Mouse (Mus musculus) lung, embryonic 16.5 days (tissue): ENCODE measurements around the gene Dnase1l1. TPM values are rescaled to one million over a fixed set of nuclear protein-coding genes. Genes with fewer than 3 reads are reported as not detected.

Source experiments
- ATAC-seq: fragments of 200-750 bp; cut with Nextera tagmentation; 2 replicates; pipeline ENCODE4 v1.8.0; 2017; ENCODE audit warnings: low read depth, mild to moderate bottlenecking, moderate library complexity
- H3K27ac ChIP-seq: fragments of 300-500 bp; sonication (generic); 2 replicates; pipeline ENCODE4 v1.5.1; 2014; ENCODE audit warnings: mild to moderate bottlenecking, control low read depth, low read length
- H3K27me3 ChIP-seq: fragments of 300-500 bp; sonication (generic); 2 replicates; pipeline ENCODE4 v1.6.1; 2014; ENCODE audit warnings: low read depth, low read length, mixed read lengths; ENCODE audit not compliant: control insufficient read depth, insufficient read depth
- H3K36me3 ChIP-seq: fragments of 300-500 bp; sonication (generic); 2 replicates; pipeline ENCODE4 v1.6.1; 2014; ENCODE audit warnings: low read length; ENCODE audit not compliant: control insufficient read depth, insufficient read depth
- H3K4me1 ChIP-seq: fragments of 300-500 bp; sonication (generic); replicated peaks from 2 replicates; pipeline ENCODE4 v1.6.1; 2014; ENCODE audit warnings: low read length, mixed read lengths; ENCODE audit not compliant: control insufficient read depth, insufficient read depth
- H3K4me2 ChIP-seq: fragments of 300-500 bp; sonication (generic); 2 replicates; pipeline ENCODE4 v1.6.1; 2014; ENCODE audit warnings: low read depth, low read length, control low read depth
- H3K4me3 ChIP-seq: fragments of 300-500 bp; sonication (generic); 2 replicates; pipeline ENCODE4 v1.5.1; 2014; ENCODE audit warnings: mild to moderate bottlenecking, low read length, control low read depth
- H3K9ac ChIP-seq: fragments of 300-500 bp; sonication (generic); 2 replicates; pipeline ENCODE4 v1.6.1; 2014; ENCODE audit warnings: low read length, control low read depth
- H3K9me3 ChIP-seq: fragments of 300-500 bp; sonication (generic); 2 replicates; pipeline ENCODE4 v1.6.1; 2016; ENCODE audit warnings: low read length; ENCODE audit not compliant: control insufficient read depth
- WGBS: fragments of 180-500 bp; shearing (Covaris S2); extraction: QIAGEN DNeasy Blood & Tissue Kit; methylation state at CpG from one replicate; pipeline ENCODE4 v1.1.7; 2014; 5-methylcytosine and 5-hydroxymethylcytosine counted together
- polyA plus RNA-seq: library from polyadenylated mRNA; unstranded; fragments of >200 nt; fragmentation: Nextera tagmentation; extraction: Ambion mirVana; gene quantifications from 2 replicates; pipeline ENCODE4 v1.2.1, GENCODE M21; 2015

Dnase1l1 gene
- polyA plus RNA-seq, 1 experiment from 2014 or later: 17.4 TPM

DNA sequence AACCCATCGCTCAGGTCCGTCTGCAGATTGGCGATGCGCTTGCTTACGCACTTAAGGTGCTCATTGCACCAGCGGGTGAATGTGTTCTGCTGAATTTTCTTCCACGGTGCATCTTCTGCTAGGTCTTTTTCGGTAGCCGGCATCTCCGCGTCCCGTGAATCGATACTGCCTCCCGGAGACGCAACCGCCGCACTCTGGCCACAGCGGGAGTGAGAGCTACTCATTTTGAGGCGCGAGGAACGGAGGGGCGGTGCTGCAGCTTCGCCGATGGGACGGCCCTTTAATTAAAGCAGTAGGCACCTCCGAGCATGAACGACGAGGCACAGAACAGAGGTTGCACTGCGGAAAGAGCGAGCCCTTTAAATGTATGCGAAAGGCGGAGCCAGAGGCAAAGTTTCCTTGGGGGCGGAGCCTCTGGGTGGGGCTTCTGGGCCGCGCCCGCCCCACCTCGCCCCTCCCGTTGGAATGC lies 35.9 kb downstream of the Dnase1l1 start:
- Histone ChIP-seq H3K9me3 (no peaks in the 10 kb centered on the region), H3K4me1 (no peaks in the 10 kb centered on the region; the same call in 1 of the 2 replicates), H3K4me3 (peak overlapping the region; percentile 68), H3K27me3 (no peaks in the 10 kb centered on the region), H3K4me2 (peak overlapping the region; percentile 57), H3K36me3 (peaks cover 17% of the 10 kb centered on the region), H3K27ac (peak overlapping the region; percentile 96), H3K9ac (peak overlapping the region; percentile 78)
- ATAC-seq: peak; percentile 86
- 16% methylated on average over 38 of the region's 38 CpGs for WGBS

- peak overlapping the region; percentile 78 for H3K9ac ChIP-seq
- peak; percentile 49 for ATAC-seq
- H3K9me3 ChIP-seq: no peaks in the 10 kb centered on the region
- H3K4me1 ChIP-seq: no peaks in the 10 kb centered on the region; the same call in 1 of the 2 replicates
- H3K27ac ChIP-seq: peak overlapping the region; percentile 86
- H3K4me3 ChIP-seq: peak overlapping the region; percentile 68
- H3K4me2 ChIP-seq: peak overlapping the region; percentile 57
- H3K36me3 ChIP-seq: peaks cover 22% of the 10 kb centered on the region
- 13% methylated on average over 21 of the region's 21 CpGs for WGBS
- H3K27me3 ChIP-seq: no peaks in the 10 kb centered on the region
Observed at GRCm38 (mm10) chrX:74245687-74246086, 36.5 kb downstream of the Dnase1l1 start.

DNA sequence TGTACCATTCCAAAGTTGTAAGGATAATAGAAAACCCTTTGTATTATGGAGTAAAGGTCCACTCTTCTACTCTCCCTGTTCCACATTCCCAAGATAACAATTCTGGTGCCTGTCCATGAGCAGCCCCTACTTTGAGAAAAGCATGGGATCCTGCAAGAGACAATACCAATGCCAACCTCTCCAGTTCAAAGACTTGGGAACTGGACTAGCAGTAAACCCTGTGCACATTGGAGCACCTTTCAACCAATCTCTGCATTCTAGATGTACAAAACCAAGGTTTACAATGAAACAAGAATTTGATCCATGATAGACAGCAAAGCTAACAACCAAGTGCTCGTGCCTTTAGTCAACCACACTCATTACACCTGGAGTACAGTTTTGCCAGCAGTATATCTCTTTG lies 37.0 kb downstream of the Dnase1l1 start:
- Histone ChIP-seq H3K36me3 (peaks cover 28% of the 10 kb centered on the region), H3K9me3 (no peaks in the 10 kb centered on the region)

DNA sequence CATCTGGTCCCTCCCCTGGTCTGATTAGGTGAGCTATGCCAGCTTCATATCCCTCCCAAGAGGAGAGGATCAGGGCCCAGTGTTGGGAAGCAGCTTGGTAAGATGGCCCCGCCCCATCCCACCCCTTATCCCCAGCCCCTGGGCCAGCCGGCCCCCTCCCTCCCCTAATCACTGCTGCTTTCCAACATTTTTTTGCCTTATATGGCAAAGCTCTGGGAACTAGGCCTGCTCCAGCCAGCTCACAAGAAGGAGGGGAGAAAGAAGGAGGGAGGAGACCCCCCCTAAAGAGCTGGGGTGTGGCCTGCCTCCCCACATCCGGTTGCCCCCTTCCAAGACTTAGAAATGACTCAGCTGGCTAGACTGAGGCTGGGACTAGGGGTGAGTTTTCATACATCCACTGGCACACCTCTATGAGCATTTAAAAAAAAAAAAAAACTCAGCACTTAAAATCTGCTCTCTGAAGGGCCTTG lies 37.5 kb downstream of the Dnase1l1 start:
- WGBS: 13% methylated on average over 3 of the region's 3 CpGs
- H3K36me3 ChIP-seq: peaks cover 32% of the 10 kb centered on the region
- H3K4me1 ChIP-seq: no peaks in the 10 kb centered on the region; the same call in 1 of the 2 replicates
- H3K4me2 ChIP-seq: peak overlapping the region; percentile 57
- ATAC-seq: peak; percentile 58
- H3K9ac ChIP-seq: peak overlapping the region; percentile 78
- peak overlapping the region; percentile 68 for H3K4me3 ChIP-seq
- no peaks in the 10 kb centered on the region for H3K27me3 ChIP-seq
- peak overlapping the region; percentile 86 for H3K27ac ChIP-seq
- H3K9me3 ChIP-seq: no peaks in the 10 kb centered on the region

More for the DNA sequence above, 37.0 kb downstream of the Dnase1l1 start:
- Histone ChIP-seq H3K27ac (peak overlapping the region; percentile 86), H3K4me3 (peak overlapping the region; percentile 68), H3K4me1 (no peaks in the 10 kb centered on the region; the same call in 1 of the 2 replicates), H3K27me3 (no peaks in the 10 kb centered on the region), H3K9ac (peak overlapping the region; percentile 78), H3K4me2 (peak overlapping the region; percentile 57)
- WGBS: 37% methylated on average over 1 of the region's 1 CpGs
- no peak for ATAC-seq

DNA sequence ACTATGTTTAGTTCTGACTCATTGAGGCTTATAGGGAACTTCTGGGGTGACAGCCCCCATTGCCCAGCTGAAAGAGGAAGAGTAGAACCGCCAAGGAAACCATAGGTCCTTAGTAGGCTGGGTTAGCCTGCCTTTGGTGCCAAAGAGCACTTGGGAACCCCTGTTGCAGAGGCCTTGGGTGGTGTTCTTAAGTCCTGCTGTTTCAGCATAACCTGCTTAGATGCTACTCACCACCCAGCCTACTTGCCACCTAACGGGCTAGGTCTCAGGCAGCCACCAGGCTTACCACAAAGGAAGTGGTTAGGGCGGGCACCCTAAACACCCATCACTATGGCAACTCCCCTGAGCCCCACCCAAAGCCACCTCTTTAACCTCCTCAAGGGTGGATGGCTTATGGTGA lies 38.3 kb downstream of the Dnase1l1 start:
- peaks cover 41% of the 10 kb centered on the region for H3K36me3 ChIP-seq
- peak overlapping the region; percentile 68 for H3K4me3 ChIP-seq
- 34% methylated on average over 3 of the region's 3 CpGs for WGBS
- no peaks in the 10 kb centered on the region for H3K9me3 ChIP-seq
- H3K4me2 ChIP-seq: peak overlapping the region; percentile 57
- no peaks in the 10 kb centered on the region; the same call in 1 of the 2 replicates for H3K4me1 ChIP-seq
- peak overlapping the region; percentile 86 for H3K27ac ChIP-seq
- H3K27me3 ChIP-seq: no peaks in the 10 kb centered on the region
- no peak for ATAC-seq
- peak overlapping the region; percentile 67 for H3K9ac ChIP-seq

DNA sequence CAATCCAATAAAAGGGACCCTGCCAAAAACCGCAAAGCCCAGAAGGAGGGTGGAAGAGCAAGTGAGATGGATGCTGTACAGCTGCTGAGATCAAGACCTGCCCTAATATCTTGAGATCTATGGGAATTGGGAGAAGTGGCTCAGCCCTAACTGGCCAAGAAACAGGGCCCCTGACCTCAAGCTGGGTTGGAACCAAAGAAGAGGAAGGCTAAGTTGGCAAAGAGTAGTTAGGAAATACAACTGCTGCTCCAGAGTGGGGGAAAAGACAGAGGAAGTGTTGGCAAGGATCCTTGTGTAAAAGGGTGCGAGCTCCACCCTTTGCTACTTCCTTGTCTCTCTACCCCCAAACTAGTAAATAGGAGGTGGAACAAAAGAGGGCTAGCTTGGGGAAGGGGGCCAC lies 38.7 kb downstream of the Dnase1l1 start:
- no peaks in the 10 kb centered on the region for H3K27me3 ChIP-seq
- WGBS: 58% methylated on average over 2 of the region's 2 CpGs
- H3K9ac ChIP-seq: peak overlapping the region; percentile 67; the same call in 1 of the 2 replicates
- H3K27ac ChIP-seq: no peak overlapping the region; the same call in 1 of the 2 replicates
- H3K9me3 ChIP-seq: no peaks in the 10 kb centered on the region
- peaks cover 42% of the 10 kb centered on the region for H3K36me3 ChIP-seq
- ATAC-seq: peak; percentile 12
- H3K4me3 ChIP-seq: peak overlapping the region; percentile 68
- peak overlapping the region; percentile 57 for H3K4me2 ChIP-seq
- no peaks in the 10 kb centered on the region; the same call in 1 of the 2 replicates for H3K4me1 ChIP-seq

- Histone ChIP-seq H3K9me3 (no peaks in the 10 kb centered on the region), H3K9ac (no peak overlapping the region), H3K36me3 (peaks cover 59% of the 10 kb centered on the region), H3K27ac (no peak overlapping the region), H3K4me1 (no peaks in the 10 kb centered on the region; the same call in 1 of the 2 replicates), H3K27me3 (no peaks in the 10 kb centered on the region), H3K4me2 (no peak overlapping the region), H3K4me3 (no peak overlapping the region)
- ATAC-seq: no peak
- 88% methylated on average over 4 of the region's 4 CpGs for WGBS
Observed at GRCm38 (mm10) chrX:74240332-74240731, 41.8 kb downstream of the Dnase1l1 start.

DNA sequence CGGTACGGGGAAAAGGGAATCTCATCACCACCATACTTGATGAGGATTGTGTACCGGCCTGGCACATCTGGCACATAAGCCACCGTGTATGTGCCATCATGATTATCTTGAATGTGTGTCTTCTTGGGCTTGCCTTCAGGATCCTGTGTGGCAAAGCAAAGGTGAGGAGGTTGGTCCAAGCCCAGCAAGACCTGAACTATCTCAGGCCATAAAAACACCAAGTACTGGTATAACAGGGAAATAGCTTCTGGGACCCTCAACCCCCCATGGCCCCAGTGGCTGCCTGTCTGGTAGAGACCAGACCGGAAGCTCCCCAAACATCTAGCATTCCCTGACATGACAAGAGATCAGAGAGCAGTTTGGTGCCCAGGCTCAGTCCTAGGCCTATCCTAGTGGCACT lies 48.9 kb downstream of the Dnase1l1 start:
- Histone ChIP-seq H3K27ac (no peak overlapping the region), H3K4me3 (no peak overlapping the region), H3K9me3 (no peaks in the 10 kb centered on the region), H3K9ac (no peak overlapping the region), H3K4me2 (no peak overlapping the region), H3K36me3 (peaks cover 69% of the 10 kb centered on the region), H3K27me3 (no peaks in the 10 kb centered on the region), H3K4me1 (no peaks in the 10 kb centered on the region)
- WGBS: 85% methylated on average over 5 of the region's 5 CpGs
- ATAC-seq: no peak

DNA sequence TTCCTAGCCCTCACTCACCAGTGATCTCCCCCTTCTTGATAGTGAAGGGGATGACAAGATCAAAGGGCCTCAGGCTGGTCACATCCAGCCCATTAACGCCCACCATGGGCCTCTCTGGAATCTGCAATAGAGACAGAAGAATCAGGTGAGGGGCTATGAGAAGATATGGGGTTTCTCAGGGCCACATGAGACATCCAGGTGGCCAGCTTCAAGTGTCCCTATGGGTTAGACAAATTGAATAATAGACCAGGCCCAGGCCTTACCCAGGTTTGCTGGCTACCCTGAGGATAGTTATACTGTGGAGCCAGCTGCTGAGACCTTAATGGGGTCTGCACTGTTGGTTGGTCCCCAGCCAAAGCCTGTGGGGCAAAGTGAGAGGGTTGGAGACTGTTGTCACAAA lies 52.1 kb downstream of the Dnase1l1 start:
- ATAC-seq: no peak

More for the DNA sequence above, 52.1 kb downstream of the Dnase1l1 start:
- peaks cover 72% of the 10 kb centered on the region for H3K36me3 ChIP-seq
- H3K4me3 ChIP-seq: no peak overlapping the region
- no peaks in the 10 kb centered on the region for H3K9me3 ChIP-seq
- 75% methylated on average over 1 of the region's 1 CpGs for WGBS
- no peak overlapping the region for H3K9ac ChIP-seq
- no peak overlapping the region for H3K4me2 ChIP-seq
- H3K27ac ChIP-seq: no peak overlapping the region
- H3K27me3 ChIP-seq: no peaks in the 10 kb centered on the region
- no peaks in the 10 kb centered on the region for H3K4me1 ChIP-seq
